Mouse (Mus musculus): Measurements from ENCODE around the gene Siah1a.

DNA sequence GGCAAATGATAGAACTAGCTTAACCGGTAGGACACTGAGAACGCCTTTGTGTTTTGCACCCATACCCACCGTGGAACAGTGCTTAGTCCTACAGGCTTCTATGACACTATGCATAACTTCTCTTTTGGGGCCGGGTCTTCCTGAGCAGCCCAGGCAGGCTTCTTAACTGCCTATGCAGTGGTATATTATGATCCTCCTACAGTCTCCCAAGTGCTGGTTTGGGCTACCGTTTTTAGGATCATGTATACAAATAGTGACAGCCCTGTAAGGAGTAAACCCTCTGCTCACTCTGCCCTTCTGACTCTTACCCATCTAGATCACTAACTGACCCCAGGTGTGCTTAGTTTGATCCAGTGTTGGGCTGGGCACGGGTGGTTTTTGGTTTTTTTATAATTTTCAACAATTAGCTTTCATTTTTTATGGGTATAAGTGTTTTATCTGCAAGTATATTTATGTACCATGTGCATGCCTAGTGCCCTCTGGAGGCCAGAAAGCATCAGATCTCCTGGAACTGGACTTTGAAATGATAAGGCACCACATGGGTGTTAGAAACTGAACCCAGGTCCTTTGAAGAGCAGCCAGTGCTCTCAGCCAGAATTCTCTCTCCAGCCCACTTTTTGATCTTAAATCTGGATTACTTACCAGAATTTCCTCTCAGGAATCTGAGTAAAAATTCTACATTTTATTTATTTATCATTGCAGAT is 24.8 kb downstream of the Siah1a start:
- TF ChIP-seq CTCF (IDR thresholded peaks at IDR 0.05; ENCODE audit: borderline replicate concordance, control insufficient read depth, extremely low read depth, insufficient read depth, low read length, poor library complexity) = no peak
- no peak for TF ChIP-seq POLR2A (IDR thresholded peaks at IDR 0.05; ENCODE audit: control insufficient read depth, extremely low read depth, insufficient read depth, low read length, poor library complexity)
